Mouse (Mus musculus) megakaryocyte, embryonic 14.5 days (primary cell): ENCODE measurements at regions not wholly inside any gene's neighbourhood (a gene's known extent, or its start where the extent isn't known, plus 50 kb on each side); places are given as distances from the start of the nearest gene placed in this dataset.

ENCODE experiments used
- H3K27me3 ChIP-seq: replicated peaks from 2 replicates; pipeline ENCODE3; 2012; ENCODE audit warnings: inconsistent platforms
- H3K36me3 ChIP-seq: replicated peaks from 2 replicates; pipeline ENCODE3; 2012; ENCODE audit warnings: low read length, inconsistent platforms, mixed read lengths
- H3K4me1 ChIP-seq: 2 replicates; pipeline ENCODE4 v1.6.1; 2012; ENCODE audit warnings: inconsistent platforms
- H3K4me3 ChIP-seq: replicated peaks from 2 replicates; pipeline ENCODE3; 2012; ENCODE audit warnings: moderate library complexity, mild to moderate bottlenecking, inconsistent platforms
- H3K9me3 ChIP-seq: 2 replicates; pipeline ENCODE4 v1.6.1; 2012; ENCODE audit warnings: inconsistent platforms
- FLI1 ChIP-seq: IDR thresholded peaks from 2 replicates; pipeline ENCODE4 v1.6.1; 2012; ENCODE audit warnings: low read length, inconsistent platforms, mixed read lengths
- GATA1 ChIP-seq: IDR thresholded peaks from 3 replicates; pipeline ENCODE4 v1.6.1; 2012; ENCODE audit warnings: mixed read lengths, low read length, inconsistent platforms, borderline replicate concordance

- no peaks in the 10 kb centered on the region for H3K27me3 ChIP-seq
- H3K4me3 ChIP-seq, result no peak overlapping the region
- no peaks in the 10 kb centered on the region for H3K36me3 ChIP-seq
- H3K9me3 ChIP-seq, result peaks cover 2% of the 10 kb centered on the region; the same call in 1 of the 2 replicates
- TF ChIP-seq GATA1 (no peak), FLI1 (no peak)
- no peaks in the 10 kb centered on the region for H3K4me1 ChIP-seq
Measured at GRCm38 (mm10) chr9:90369568-90369967, 99.0 kb upstream of the Tbc1d2b start.

DNA sequence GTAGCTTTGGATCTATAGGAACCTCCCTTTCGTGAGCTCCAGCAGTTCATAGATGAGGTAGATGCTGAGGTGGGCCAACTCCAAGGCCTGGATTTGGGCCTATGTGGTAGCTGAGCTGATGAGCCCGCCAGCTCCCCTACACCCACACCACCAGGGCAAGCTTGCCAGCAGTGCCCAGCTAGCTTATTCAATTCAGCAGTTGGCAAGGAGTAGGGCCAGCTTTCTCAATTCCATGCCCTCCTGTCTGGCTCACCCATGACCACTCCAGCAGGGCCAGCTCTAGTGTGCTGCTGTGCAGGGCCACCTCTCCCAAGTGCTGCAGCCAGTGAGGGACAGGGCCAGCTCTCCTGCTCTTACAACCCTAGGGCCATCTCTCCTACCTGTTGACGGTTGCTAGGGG lies 97.1 kb upstream of the Tbc1d2b start:
- H3K4me3 ChIP-seq, result no peak overlapping the region
- no peak for TF ChIP-seq FLI1
- TF ChIP-seq GATA1, result no peak
- H3K27me3 ChIP-seq, result no peaks in the 10 kb centered on the region
- no peaks in the 10 kb centered on the region for H3K9me3 ChIP-seq
- H3K4me1 ChIP-seq, result no peaks in the 10 kb centered on the region
- no peaks in the 10 kb centered on the region for H3K36me3 ChIP-seq

DNA sequence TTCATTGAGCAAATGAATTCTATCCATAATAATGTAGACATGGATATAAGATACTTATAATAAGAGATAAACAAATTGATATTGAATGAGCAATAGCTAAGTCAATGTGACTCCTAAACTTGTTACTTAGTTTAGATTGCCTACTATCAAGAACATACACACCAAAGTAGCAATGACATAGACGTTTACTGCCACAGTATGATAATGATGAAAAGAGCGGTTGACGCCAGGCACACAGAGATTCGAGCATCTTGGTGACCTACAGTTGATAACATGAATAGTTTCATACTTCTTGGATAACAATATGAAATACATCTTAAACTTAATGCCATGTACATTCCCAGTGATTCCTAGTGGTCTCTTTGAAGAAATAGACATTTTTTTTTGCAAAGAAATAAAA lies 55.9 kb upstream of the Tbc1d2b start:
- Histone ChIP-seq H3K4me1 (no peaks in the 10 kb centered on the region), H3K27me3 (no peaks in the 10 kb centered on the region), H3K9me3 (no peaks in the 10 kb centered on the region), H3K36me3 (no peaks in the 10 kb centered on the region), H3K4me3 (no peak overlapping the region)
- no peak for TF ChIP-seq FLI1
- no peak for TF ChIP-seq GATA1
